In genomic region chr4:114997051-114997450, GRCm38 (mm10) we compare ENCODE assay signal across 8 mouse cellular contexts. TPM values are rescaled to one million over a fixed set of nuclear protein-coding genes. Genes with fewer than 3 reads are reported as not detected.
DNase-seq lines count a peak whose midpoint lies in the region; ATAC-seq lines count a peak whose summit lies in the region.

No protein-coding gene starts in this region.

- no peak overlapping the region for H3K27ac ChIP-seq in forebrain, embryonic 14.5 days (ENCODE audit: low read depth, low read length)
- H3K27ac ChIP-seq in forebrain, embryonic 13.5 days, result no peak overlapping the region
- H3K27ac ChIP-seq in liver, embryonic 12.5 days, result no peak overlapping the region

- no peak overlapping the region for H3K9ac ChIP-seq in forebrain, embryonic 14.5 days (ENCODE audit: low read length)
- H3K9ac ChIP-seq in forebrain, embryonic 13.5 days, result no peak overlapping the region
- no peak overlapping the region for H3K9ac ChIP-seq in liver, embryonic 12.5 days

- intact Hi-C loops in heart, postnatal 36 days (cut with DNase I), result loop anchor here (5.0 kb wide), 1 partner anchor 100 kb away; no protein-coding TSS in a partner anchor

- DNase-seq in forebrain, embryonic 14.5 days (ENCODE audit: low spot score), result peak; percentile 23
- DNase-seq in liver, result peak; percentile 61
- DNase-seq in NIH3T3 (ENCODE audit: low read depth), result peak; percentile 76
- DNase-seq in heart, postnatal 36 days, result peak; percentile 27 to 31
- peak; percentile 53 for DNase-seq in retina, postnatal 1 day

- H3K4me3 ChIP-seq in forebrain, embryonic 14.5 days (ENCODE audit: low read depth, low read length), result no peak overlapping the region
- H3K4me3 ChIP-seq in forebrain, embryonic 13.5 days, result no peak overlapping the region
- no peak overlapping the region for H3K4me3 ChIP-seq in liver, embryonic 12.5 days

- no peak for ATAC-seq in forebrain, embryonic 14.5 days
- no peak for ATAC-seq in forebrain, embryonic 13.5 days
- ATAC-seq in liver, embryonic 12.5 days, result no peak
- ATAC-seq in erythroid progenitor cell, adult 5-6 weeks (replicated peaks; ENCODE audit: low FRiP score, poor library complexity, severe bottlenecking), result no peak

- no peaks in the 10 kb centered on the region for H3K9me3 ChIP-seq in forebrain, embryonic 14.5 days (replicated peaks; ENCODE audit: control insufficient read depth, low read length)
- no peaks in the 10 kb centered on the region for H3K9me3 ChIP-seq in forebrain, embryonic 13.5 days (replicated peaks)
- H3K9me3 ChIP-seq in liver, embryonic 12.5 days (replicated peaks), result no peaks in the 10 kb centered on the region

- peaks cover 10% of the 10 kb centered on the region for H3K4me1 ChIP-seq in forebrain, embryonic 14.5 days (ENCODE audit: control insufficient read depth, insufficient read depth, low read length)
- peaks cover 18% of the 10 kb centered on the region for H3K4me1 ChIP-seq in forebrain, embryonic 13.5 days
- H3K4me1 ChIP-seq in liver, embryonic 12.5 days, result peaks cover 29% of the 10 kb centered on the region

- no peak overlapping the region for H3K4me2 ChIP-seq in forebrain, embryonic 14.5 days (ENCODE audit: low read length)
- H3K4me2 ChIP-seq in forebrain, embryonic 13.5 days, result no peak overlapping the region
- no peak overlapping the region for H3K4me2 ChIP-seq in liver, embryonic 12.5 days

- WGBS in forebrain, embryonic 14.5 days, result 49% methylated on average over 3 of the region's 3 CpGs
- 54% methylated on average over 3 of the region's 3 CpGs for WGBS in forebrain, embryonic 13.5 days
- 15% methylated on average over 3 of the region's 3 CpGs for WGBS in liver, embryonic 12.5 days (ENCODE audit: insufficient replicate concordance)

- H3K27me3 ChIP-seq in forebrain, embryonic 14.5 days (replicated peaks; ENCODE audit: control insufficient read depth, insufficient read depth, low read length), result no peaks in the 10 kb centered on the region
- H3K27me3 ChIP-seq in forebrain, embryonic 13.5 days, result 0 out of 2 replicates have a peak, but pooled peaks cover 5% of the 10 kb centered on the region
- no peaks in the 10 kb centered on the region for H3K27me3 ChIP-seq in liver, embryonic 12.5 days (replicated peaks)

- no peaks in the 10 kb centered on the region for H3K36me3 ChIP-seq in forebrain, embryonic 14.5 days (ENCODE audit: control insufficient read depth, insufficient read depth, low read length)
- no peaks in the 10 kb centered on the region for H3K36me3 ChIP-seq in forebrain, embryonic 13.5 days (ENCODE audit: poor library complexity, severe bottlenecking)
- H3K36me3 ChIP-seq in liver, embryonic 12.5 days, result no peaks in the 10 kb centered on the region

RNA-seq across cellular contexts. Expression of gene Stil, which starts 2.9 kb away (rescaled TPM):
- 8.2 and 8.8 TPM in 2 replicates for polyA plus RNA-seq in forebrain, embryonic 14.5 days (2014; fragmentation: Nextera tagmentation; extraction: Ambion mirVana)
- polyA plus RNA-seq in forebrain, embryonic 13.5 days (2015; fragmentation: Nextera tagmentation; extraction: Ambion mirVana), result 12.6 and 12.8 TPM in 2 replicates
- polyA plus RNA-seq in liver, embryonic 12.5 days (2016; fragmentation: Nextera tagmentation; extraction: Ambion mirVana), result 14.2 and 16.2 TPM in 2 replicates
- under 1 TPM; 0.16 to 0.28 TPM for total RNA-seq in heart, postnatal 36 days (2021)
- total RNA-seq in erythroid progenitor cell, adult 5-6 weeks (2015; ENCODE audit: low replicate concordance), result 96.2 and 98.1 TPM in 2 replicates
- total RNA-seq in erythroid progenitor cell, adult 5-6 weeks (2017; ENCODE audit: low replicate concordance), result 73.3 and 112 TPM in 2 replicates

RNA-seq across cellular contexts. Expression of gene Cmpk1, which starts 10.0 kb away (rescaled TPM):
- 165 and 189 TPM in 2 replicates for polyA plus RNA-seq in forebrain, embryonic 14.5 days (2014; fragmentation: Nextera tagmentation; extraction: Ambion mirVana)
- polyA plus RNA-seq in forebrain, embryonic 13.5 days (2015; fragmentation: Nextera tagmentation; extraction: Ambion mirVana), result 119 and 133 TPM in 2 replicates
- 71.5 and 75.6 TPM in 2 replicates for polyA plus RNA-seq in liver, embryonic 12.5 days (2016; fragmentation: Nextera tagmentation; extraction: Ambion mirVana)
- 10 to 100 TPM; 36.1 to 37.7 TPM for total RNA-seq in heart, postnatal 36 days (2021)
- total RNA-seq in erythroid progenitor cell, adult 5-6 weeks (2015; ENCODE audit: low replicate concordance), result 21.3 and 43.2 TPM in 2 replicates
- 28.8 and 51.5 TPM in 2 replicates for total RNA-seq in erythroid progenitor cell, adult 5-6 weeks (2017; ENCODE audit: low replicate concordance)

RNA-seq across cellular contexts. Expression of gene Tal1, which starts 59.2 kb away (rescaled TPM):
- 1.0 and 1.1 TPM in 2 replicates for polyA plus RNA-seq in forebrain, embryonic 14.5 days (2014; fragmentation: Nextera tagmentation; extraction: Ambion mirVana)
- polyA plus RNA-seq in forebrain, embryonic 13.5 days (2015; fragmentation: Nextera tagmentation; extraction: Ambion mirVana), result 0.81 and 0.88 TPM in 2 replicates
- 57.1 and 58.7 TPM in 2 replicates for polyA plus RNA-seq in liver, embryonic 12.5 days (2016; fragmentation: Nextera tagmentation; extraction: Ambion mirVana)
- 1 to 10 TPM; 4.0 to 4.3 TPM for total RNA-seq in heart, postnatal 36 days (2021)
- total RNA-seq in erythroid progenitor cell, adult 5-6 weeks (2015; ENCODE audit: low replicate concordance), result 227 and 255 TPM in 2 replicates
- 186 and 231 TPM in 2 replicates for total RNA-seq in erythroid progenitor cell, adult 5-6 weeks (2017; ENCODE audit: low replicate concordance)

Comparison
In these comparisons a context has a peak if more than half of its experiments do, and no peak if none do; other contexts are left out.
1. DNase-seq: peak in every context shown above with its lines; median percentile 76 in NIH3T3; 61 in liver; 53 in retina, postnatal 1 day; 29 in heart, postnatal 36 days; 23 in forebrain, embryonic 14.5 days.
2. RNA of gene Tal1, which starts 59.2 kb away (polyA plus RNA-seq): 57.1 to 58.7 TPM in liver, embryonic 12.5 days; 1.0 to 1.1 TPM in forebrain, embryonic 14.5 days and 0.81 to 0.88 TPM in forebrain, embryonic 13.5 days; every median in the first group is over 10 times any median in the second.